Mouse (Mus musculus) bone marrow macrophage, adult 2 months (primary cell): Measurements from ENCODE around the gene Slc31a2.

ENCODE experiments used
- CTCF ChIP-seq: IDR thresholded peaks from 2 replicates; pipeline ENCODE4 v1.5.1; 2012; ENCODE audit warnings: low read depth, mild to moderate bottlenecking, low read length, moderate library complexity
- POLR2A ChIP-seq: IDR thresholded peaks from 2 replicates; pipeline ENCODE4 v1.6.1; 2012; ENCODE audit warnings: mild to moderate bottlenecking, low read depth, low read length, borderline replicate concordance

DNA sequence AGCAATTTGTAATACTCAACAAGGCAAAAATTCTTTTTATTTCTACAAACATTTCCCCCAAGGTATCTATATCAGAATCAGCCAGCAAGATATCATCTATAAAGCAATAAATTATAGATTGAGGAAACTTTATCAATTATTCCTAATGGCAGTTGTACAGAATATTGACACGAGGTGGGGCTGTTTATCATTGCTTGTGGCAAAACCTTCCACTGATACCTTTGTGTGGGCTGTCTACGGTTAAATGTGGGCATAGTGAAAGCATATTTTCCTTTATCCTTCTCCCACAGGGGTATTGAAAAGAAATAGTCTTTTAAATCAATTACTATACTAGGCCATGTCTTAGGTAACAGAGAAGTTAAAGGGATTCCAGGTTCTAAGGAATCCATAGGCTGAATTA, 48.9 kb upstream of the Slc31a2 start:
- TF ChIP-seq CTCF (no peak), POLR2A (no peak)
